Mouse (Mus musculus): ENCODE data around the gene Gm3409.
"Not testable (repeated sequence)": the region's sequence is repeated elsewhere in the genome, so short reads cannot be mapped to it uniquely, and the experiment has no call there.

The Gm3409 gene

DNA sequence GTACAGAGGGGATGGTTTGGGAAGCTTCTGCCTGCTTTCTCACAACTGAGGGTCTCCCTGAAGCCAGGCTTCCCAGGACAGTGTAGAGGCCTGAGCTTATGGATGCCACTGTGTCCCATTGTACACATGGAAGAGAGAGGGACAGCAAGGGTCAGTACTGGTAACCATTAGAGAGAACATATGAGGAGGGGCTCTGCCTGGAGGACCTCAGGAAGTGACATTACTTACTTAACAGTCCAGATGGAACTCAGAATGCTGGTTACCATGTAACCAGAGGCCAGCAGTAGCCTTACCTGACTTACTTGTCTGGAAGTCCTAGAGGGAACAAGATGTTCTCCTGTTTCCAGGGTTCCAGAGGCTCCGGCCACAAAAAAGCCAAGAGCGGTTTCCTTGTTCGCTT lies at the start of gene Gm3409:
Gm3409 (plus strand) TSS at position 301 of the 400 bp plus-strand sequence.
- DNase-seq, result not testable (repeated sequence)

DNA sequence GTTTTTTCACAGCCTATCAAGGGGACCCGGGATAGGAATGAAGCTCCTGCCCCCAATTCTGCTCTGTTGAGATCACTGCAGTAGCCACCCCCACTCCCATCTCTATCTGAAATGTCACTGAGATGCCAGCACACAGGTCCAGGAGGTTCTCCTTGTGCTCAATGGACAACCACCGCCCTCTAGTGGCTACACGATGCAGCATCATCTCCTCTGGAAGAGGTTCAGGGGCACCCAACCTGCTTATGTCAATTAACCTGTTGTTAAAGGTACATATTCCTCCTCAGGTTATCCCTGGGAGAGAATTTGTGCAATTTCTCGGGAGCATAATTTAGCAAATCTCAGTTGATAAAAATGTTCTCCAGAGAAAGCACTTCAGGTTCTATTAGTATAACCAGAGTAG lies 48.5 kb upstream of the Gm3409 start:
- peak; percentile 23 for DNase-seq

DNA sequence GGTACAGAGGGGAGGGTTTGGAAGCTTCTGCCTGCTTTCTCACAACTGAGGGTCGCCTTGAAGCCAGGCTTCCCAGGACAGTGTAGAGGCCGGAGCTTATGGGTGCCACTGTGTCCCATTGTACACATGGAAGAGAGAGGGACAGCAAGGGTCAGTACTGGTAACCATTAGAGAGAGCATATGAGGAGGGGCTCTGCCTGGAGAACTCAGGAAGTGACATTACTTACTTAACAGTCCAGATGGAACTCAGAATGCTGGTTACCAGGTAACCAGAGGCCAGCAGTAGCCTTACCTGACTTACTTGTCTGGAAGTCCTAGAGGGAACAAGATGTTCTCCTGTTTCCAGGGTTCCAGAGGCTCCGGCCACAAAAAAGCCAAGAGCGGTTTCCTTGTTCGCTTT lies 46.4 kb upstream of the Gm3409 start, which contains the start of gene Gm6370:
Gm6370 (plus strand) TSS at position 301 of the 400 bp plus-strand sequence.
- DNase-seq, result not testable (repeated sequence)

DNA sequence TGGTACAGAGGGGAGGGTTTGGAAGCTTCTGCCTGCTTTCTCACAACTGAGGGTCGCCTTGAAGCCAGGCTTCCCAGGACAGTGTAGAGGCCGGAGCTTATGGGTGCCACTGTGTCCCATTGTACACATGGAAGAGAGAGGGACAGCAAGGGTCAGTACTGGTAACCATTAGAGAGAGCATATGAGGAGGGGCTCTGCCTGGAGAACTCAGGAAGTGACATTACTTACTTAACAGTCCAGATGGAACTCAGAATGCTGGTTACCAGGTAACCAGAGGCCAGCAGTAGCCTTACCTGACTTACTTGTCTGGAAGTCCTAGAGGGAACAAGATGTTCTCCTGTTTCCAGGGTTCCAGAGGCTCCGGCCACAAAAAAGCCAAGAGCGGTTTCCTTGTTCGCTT lies 35.3 kb upstream of the Gm3409 start, which contains the start of gene 4930449I24Rik:
4930449I24Rik (plus strand) TSS at position 301 of the 400 bp plus-strand sequence.
- DNase-seq, result not testable (repeated sequence)

DNA sequence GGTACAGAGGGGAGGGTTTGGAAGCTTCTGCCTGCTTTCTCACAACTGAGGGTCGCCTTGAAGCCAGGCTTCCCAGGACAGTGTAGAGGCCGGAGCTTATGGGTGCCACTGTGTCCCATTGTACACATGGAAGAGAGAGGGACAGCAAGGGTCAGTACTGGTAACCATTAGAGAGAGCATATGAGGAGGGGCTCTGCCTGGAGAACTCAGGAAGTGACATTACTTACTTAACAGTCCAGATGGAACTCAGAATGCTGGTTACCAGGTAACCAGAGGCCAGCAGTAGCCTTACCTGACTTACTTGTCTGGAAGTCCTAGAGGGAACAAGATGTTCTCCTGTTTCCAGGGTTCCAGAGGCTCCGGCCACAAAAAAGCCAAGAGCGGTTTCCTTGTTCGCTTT lies 23.6 kb upstream of the Gm3409 start, which contains the start of gene Gm3402:
Gm3402 (plus strand) TSS at position 301 of the 400 bp plus-strand sequence.
- not testable (repeated sequence) for DNase-seq

DNA sequence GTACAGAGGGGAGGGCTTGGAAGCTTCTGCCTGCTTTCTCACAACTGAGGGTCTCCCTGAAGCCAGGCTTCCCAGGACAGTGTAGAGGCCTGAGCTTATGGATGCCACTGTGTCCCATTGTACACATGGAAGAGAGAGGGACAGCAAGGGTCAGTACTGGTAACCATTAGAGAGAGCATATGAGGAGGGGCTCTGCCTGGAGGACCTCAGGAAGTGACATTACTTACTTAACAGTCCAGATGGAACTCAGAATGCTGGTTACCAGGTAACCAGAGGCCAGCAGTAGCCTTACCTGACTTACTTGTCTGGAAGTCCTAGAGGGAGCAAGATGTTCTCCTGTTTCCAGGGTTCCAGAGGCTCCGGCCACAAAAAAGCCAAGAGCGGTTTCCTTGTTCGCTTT lies 11.9 kb upstream of the Gm3409 start, which contains the start of gene Gm3404:
Gm3404 (plus strand) TSS at position 301 of the 400 bp plus-strand sequence.
- DNase-seq, result not testable (repeated sequence)

DNA sequence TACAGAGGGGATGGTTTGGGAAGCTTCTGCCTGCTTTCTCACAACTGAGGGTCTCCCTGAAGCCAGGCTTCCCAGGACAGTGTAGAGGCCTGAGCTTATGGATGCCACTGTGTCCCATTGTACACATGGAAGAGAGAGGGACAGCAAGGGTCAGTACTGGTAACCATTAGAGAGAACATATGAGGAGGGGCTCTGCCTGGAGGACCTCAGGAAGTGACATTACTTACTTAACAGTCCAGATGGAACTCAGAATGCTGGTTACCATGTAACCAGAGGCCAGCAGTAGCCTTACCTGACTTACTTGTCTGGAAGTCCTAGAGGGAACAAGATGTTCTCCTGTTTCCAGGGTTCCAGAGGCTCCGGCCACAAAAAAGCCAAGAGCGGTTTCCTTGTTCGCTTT lies 18.4 kb downstream of the Gm3409 start, which contains the start of gene Gm3415:
Gm3415 (plus strand) TSS at position 301 of the 400 bp plus-strand sequence.
- DNase-seq, result not testable (repeated sequence)

DNA sequence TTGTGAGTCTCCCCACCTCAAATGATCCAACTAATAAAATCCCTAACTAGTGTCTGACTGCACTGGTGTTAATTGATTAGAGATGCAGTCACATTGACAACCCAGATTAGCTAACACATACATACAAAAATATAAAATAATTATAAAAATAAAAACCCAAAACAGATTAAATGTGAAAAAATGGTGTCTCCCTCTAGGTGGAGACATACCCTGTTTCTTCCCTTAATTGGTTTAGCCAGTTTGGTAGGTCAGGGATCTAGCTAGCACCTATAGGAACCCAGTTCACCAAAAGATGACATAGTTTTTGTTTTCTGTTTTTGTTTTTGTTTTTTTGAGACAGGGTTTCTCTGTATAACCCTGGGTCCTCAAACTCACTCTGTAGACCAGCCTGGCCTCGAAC lies 26.8 kb downstream of the Gm3409 start:
- no peak for DNase-seq

DNA sequence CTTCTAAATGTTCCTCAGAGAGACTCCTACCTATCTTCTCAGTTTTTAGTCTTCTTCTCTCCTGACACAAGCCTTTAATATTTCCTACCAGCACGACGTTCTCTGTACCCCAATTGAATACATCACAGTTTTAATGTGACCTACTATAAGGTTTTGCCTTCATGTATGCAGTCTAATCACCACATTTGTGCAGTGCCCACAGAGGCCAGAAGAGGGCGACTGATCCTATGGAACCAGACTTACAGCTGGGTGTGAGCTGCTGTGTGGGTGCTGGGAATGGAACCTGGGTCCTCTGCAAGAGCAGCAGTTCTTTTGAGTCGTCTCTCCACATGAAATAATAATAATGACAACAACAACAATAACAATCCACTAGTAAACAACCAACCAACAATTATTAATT lies 29.6 kb downstream of the Gm3409 start:
- DNase-seq, result no peak

DNA sequence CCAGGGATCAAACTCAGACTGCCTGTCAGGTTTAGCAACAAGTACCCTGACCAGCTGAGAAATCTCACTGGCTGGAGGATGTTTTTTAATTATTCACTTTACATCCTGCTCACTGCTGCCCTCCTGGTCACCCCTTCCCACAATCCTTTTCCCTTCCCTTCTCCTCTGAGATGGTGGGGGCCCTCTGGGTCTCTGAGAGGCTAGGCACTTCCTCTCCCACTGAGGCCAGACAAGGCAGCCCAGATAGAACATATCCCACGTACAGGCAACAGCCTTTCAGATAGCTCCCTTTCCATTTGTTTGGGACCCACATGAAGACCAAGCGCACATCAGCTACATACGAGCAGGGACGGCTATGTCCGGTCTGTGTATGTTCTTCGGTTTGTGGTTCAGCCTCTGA lies 32.7 kb downstream of the Gm3409 start:
- not testable (repeated sequence) for DNase-seq

DNA sequence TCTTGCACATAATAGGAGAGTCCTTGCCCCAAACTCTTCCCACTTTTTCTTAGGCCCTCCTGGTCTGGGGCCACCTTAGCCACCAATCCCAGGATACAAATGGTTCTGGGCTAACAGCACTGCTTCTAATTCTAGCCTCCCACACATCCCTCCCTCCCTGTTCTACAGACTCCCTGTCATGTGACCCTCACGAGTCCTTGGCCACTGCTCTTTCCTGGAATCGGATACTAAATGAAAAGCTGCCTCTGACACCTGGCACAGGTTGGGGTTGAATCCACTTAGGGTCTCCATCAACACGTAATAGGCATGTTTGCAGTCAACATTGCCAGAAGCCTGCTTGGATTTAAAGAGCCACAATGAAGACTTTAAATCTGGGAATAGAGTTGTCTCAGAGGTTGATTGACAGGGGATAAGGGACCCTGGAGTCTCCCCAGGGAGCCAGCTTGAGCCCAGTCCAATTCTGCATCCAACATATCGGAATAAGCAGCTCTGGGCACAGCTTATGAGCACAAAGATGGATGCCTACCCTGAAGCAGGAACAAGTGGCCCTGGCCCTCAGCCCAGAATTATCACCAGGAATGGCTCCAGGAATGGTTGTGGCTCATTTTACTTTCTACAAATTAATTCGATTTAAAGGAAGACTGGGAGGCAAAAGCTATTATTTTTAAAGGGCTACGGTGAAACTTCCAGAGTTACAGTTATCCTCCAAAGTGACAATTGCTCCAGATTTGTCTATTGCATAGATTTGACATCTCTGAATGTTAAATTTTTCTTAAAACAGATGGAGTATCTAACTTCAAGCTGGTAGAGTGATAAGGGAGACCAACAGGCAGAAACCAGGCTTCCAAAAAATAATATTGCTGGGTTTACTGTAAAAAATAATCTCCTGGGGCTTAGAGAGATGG lies 34.6 kb downstream of the Gm3409 start:
- not testable (repeated sequence) for DNase-seq

DNA sequence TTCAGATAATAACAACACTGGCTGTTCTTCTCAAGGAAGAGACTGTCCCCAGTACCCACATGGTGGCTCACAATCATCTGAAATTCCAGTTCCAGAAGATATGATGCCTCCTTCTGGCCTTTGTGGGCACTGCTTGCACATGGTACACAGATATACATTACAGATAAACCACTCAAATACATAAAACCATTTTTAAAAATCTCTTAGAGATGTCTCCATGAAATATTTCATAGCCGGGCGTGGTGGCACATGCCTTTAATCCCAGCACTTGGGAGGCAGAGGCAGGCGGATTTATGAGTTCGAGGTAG lies 35.2 kb downstream of the Gm3409 start:
- DNase-seq, result not testable (repeated sequence)

DNA sequence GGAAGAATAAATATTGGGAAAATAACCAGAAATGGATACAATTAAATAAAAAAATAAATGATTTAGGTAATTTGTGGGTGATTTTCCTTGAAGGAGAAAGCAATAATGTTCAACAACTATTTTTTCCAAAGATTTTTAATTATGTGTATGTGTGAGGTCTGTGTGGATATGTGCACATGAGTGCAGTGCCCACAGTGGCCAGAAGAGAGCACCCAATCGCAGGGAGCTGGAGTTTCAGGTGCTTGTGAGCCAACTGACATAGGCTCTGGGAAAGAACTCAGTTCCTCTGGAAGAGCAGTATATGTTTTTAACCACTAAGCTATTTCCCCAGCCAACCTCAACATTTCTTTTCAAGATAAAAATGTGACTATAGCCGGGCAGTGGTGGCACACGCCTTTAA lies 39.2 kb downstream of the Gm3409 start:
- no peak for DNase-seq

DNA sequence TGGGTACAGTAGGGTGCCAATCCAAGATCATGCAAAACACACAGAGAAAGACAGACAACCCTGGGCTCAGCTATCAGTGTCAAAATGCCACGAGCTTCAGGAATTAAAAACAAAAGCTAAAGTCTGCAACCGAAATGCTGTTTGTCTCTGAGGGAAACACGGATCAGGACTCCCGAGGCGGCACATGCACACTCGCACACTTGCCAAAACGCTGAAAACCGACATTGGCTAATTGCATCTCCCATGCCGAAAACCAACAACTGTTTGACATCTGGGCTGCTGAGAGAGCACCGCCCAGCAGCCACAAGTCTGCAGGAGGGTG lies 46.7 kb downstream of the Gm3409 start:
- DNase-seq, result no peak

DNA sequence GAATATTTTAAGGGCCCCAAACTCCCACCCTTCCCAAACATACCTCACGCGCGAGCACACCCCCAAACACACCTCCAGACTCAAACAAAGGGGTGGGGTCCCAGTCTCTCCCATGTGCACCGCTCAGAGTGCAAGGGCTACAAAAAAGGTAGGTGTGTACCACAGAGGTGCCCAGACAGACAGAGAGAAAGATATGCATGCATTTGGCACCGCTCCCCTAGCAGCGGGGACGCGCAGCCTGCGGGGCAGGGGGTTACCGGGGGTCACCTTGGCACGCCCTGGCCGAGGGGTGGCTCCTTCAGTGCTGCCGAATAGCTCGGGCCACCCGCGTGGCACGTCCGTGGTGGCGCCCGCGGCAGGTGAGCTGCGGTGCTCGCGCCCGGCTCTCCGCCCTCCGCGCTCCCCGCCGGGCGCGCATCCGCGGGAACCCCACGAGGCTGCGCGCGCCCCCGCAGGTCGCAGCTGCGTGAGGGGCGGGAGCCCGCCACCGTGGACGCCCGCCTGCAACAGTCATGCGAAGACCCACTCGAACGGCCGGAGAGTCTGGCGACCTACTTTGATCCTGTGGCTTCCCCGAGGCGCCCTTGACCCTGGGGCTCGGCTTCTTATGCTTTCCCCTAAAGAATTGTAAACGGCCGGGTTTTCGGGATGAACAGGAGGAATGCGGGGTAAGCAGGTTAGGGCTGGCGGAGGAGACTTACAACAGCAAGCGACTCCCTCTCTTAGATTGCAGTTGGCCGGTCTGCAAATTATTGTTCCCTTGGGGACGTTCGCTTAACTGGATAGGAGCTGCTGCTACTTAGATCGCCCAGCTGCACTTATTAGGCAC lies 47.2 kb downstream of the Gm3409 start, which contains the start of gene Gpr12:
Gpr12 (minus strand) TSS at position 762 of the 829 bp plus-strand sequence.
- DNase-seq, result no peak

DNA sequence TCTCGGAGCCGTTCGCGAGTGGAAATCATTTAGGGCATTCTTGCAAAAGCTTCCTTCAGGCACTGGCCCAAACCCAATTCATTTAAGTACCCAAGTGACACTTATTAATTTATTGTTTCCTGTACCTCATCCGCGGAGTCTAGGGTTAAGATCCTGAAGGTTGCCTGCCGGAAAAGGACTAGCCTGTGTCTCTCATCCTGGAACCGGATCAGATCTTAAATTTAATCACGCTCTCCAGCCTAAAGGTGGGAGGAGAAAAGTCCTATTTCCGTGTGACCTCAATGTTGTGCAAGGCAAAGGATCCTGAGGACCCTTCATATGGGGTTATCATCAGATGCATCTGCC lies 47.8 kb downstream of the Gm3409 start:
- DNase-seq, result no peak

DNA sequence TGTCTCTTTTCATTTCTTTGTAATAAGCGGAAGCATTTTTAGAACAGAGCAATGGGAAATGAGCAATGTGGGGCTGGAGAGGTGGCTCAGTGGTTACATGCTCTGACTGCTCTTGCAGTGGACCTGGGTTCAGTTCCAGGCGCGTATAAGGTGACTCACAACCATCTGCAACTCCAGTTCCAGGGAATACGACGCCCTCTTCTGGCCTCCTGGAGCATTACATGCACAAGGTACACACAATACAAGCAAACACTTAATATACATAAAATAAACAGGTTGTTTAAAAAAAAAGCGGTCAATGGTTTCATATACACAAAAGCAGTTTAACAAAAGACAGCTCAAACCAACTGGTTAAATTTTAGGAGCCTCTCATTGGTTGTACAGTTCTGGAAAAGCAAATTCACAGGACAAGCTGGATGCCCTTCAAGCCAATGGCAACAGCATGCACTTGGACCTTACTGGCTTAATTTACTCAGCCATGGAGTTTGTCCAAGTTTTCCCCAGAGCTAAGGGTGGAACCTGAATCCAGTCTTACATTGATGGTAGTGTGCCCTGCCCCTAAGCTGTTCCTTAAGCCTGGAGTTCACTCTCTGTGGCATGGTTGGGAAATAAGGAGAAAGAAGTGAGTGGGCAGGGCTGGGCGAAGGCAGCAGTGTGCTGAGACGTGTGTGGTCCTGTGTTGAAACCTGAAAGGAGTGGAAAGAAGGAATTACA lies 49.1 kb downstream of the Gm3409 start:
- DNase-seq, result no peak
